Mouse (Mus musculus): ENCODE data around the gene Tmem97.

DNA sequence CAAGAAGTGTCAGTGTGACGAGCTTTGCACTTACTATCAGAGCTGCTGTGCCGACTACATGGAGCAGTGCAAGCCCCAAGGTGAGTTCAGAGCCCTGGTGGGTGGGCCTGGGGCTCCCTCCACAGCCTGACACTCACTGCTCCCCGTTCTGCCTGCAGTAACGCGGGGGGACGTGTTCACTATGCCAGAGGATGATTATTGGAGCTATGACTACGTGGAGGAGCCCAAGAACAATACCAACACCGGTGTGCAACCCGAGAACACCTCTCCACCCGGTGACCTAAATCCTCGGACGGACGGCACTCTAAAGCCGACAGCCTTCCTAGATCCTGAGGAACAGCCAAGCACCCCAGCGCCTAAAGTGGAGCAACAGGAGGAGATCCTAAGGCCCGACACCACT, 51.0 kb downstream of the Tmem97 start:
- TF ChIP-seq CTCF (IDR thresholded peaks at IDR 0.05; ENCODE audit: low read depth, low read length) (no peak), TAL1 (conservative IDR thresholded peaks at IDR 0.05; ENCODE audit: low read depth, low read length) (no peak), POLR2AphosphoS5 (IDR thresholded peaks at IDR 0.05; ENCODE audit: insufficient replicate concordance, low read depth, low read length) (no peak), GATA1 (IDR thresholded peaks at IDR 0.05; ENCODE audit: borderline replicate concordance, low read length) (no peak)

Data from G1E (cell line).